Mouse (Mus musculus): ENCODE data around the gene Pcdh15.

GRCm38 (mm10) chr10:73878055-73878728 lies 779.0 kb downstream of the Pcdh15 start:
- TF ChIP-seq CTCF (IDR thresholded peaks at IDR 0.05; ENCODE audit: control insufficient read depth, insufficient read depth, insufficient replicate concordance, low read depth, low read length) (no peak), POLR2A (IDR thresholded peaks at IDR 0.05; ENCODE audit: control insufficient read depth, low read depth, low read length) (no peak)

All from testis, adult 2 months (tissue).